In the genomic region with DNA sequence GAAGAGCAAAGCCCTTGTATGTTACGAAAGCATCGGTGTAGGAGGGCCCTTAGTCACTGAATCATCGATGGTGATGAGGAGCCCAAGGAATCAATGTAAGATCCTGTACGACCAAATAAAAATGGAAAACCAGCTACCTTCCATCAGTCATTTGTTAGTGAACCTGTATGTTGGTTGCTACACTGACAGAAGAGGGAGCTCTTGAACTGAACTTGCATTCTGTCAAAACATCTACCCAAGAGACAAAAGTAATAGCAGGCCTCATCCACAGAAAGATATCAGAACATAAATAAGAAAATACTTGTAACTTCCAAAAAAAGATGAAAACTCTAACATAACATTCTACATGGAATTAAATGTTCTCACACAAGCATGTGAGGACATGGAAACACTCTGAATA, we compare ENCODE assay signal across 17 mouse cellular contexts. TPM values are rescaled to one million over a fixed set of nuclear protein-coding genes. Genes with fewer than 3 reads are reported as not detected.
DNase-seq lines count a peak whose midpoint lies in the region; ATAC-seq and TF ChIP-seq lines count a peak whose summit lies in the region.
"Had no signal": no experiment of that assay in that cellular context is flagged by ENCODE, and none has a peak within 500 bp of the region (broad histone marks: within the 10 kb centered on the region; RNA-seq: fewer than 3 reads in every experiment).

No protein-coding gene starts in this region.

- no peak overlapping the region for H3K4me3 ChIP-seq in gastrocnemius, adult 2 months
- H3K4me3 ChIP-seq in liver, adult 2 months (ENCODE audit: insufficient read depth, low read depth, low read length): no peak overlapping the region
- H3K4me3 ChIP-seq: forebrain, embryonic 15.5 days had no signal

- peak; percentile 43 for TF ChIP-seq CTCF in gastrocnemius, adult 2 months (IDR thresholded peaks at IDR 0.05)
- TF ChIP-seq CTCF in liver, adult 2 months (IDR thresholded peaks at IDR 0.05; ENCODE audit: low read depth, low read length): peak; percentile 49

- H3K9ac ChIP-seq in liver, adult 2 months (ENCODE audit: low read depth, low read length): no peak overlapping the region
- H3K9ac ChIP-seq: forebrain, embryonic 15.5 days had no signal

- H3K4me1 ChIP-seq in liver, adult 2 months (ENCODE audit: control insufficient read depth, insufficient read depth, low read length): no peaks in the 10 kb centered on the region
- H3K4me1 ChIP-seq: forebrain, embryonic 15.5 days had no signal

- H3K36me3 ChIP-seq in liver, adult 2 months (ENCODE audit: control insufficient read depth, insufficient read depth, low read length): no peaks in the 10 kb centered on the region
- H3K36me3 ChIP-seq: forebrain, embryonic 15.5 days had no signal

- intact Hi-C loops in gastrocnemius, adult 2 months (cut with DNase I): no loop called here
- intact Hi-C loops in gastrocnemius, postnatal 36 days (cut with DNase I): no loop called here

- no peaks in the 10 kb centered on the region for H3K27me3 ChIP-seq in liver, adult 2 months (ENCODE audit: control insufficient read depth, insufficient read depth, low read length)
- H3K27me3 ChIP-seq: forebrain, embryonic 15.5 days had no signal

- no peaks in the 10 kb centered on the region for H3K79me2 ChIP-seq in liver, adult 2 months (ENCODE audit: control insufficient read depth, insufficient read depth, low read length)

- 75% methylated on average over 4 of the region's 4 CpGs for WGBS in liver, adult 2 months

- TF ChIP-seq POLR2A in liver, adult 2 months (IDR thresholded peaks at IDR 0.05; ENCODE audit: extremely low read depth, insufficient read depth, low read length): no peak

- H3K27ac ChIP-seq in gastrocnemius, adult 2 months: no peak overlapping the region
- no peak overlapping the region for H3K27ac ChIP-seq in liver, adult 2 months (replicated peaks; ENCODE audit: insufficient read depth, low read depth, low read length)
- H3K27ac ChIP-seq: forebrain, embryonic 15.5 days had no signal

- DNase-seq in gastrocnemius, adult 2 months: no peak
- DNase-seq in gastrocnemius, postnatal 36 days: no peak
- DNase-seq in liver, adult 2 months (ENCODE audit: extremely low read depth, low read depth, low spot score): peak; percentile 70
- DNase-seq in liver (no peak), ES-CJ7 (ENCODE audit: low read depth, low spot score) (peak; percentile 40)
- DNase-seq in fibroblast of lung, adult 2 months (ENCODE audit: low read depth): peak; percentile 7
- DNase-seq in testis, postnatal 10 days (ENCODE audit: low spot score): no peak
- DNase-seq: heart, adult 11 months; heart, postnatal 4 days; spleen, adult 18-20 months; thymus, postnatal 25 days had no signal

- no peak for ATAC-seq in megakaryocyte progenitor cell, adult 5-6 weeks (replicated peaks; ENCODE audit: poor library complexity)
- ATAC-seq: activated CD4-positive, CD25-positive, alpha-beta regulatory T cell, adult 4 months; forebrain, embryonic 15.5 days had no signal

RNA-seq across cellular contexts. Expression of a gene that starts 24.4 kb away (rescaled TPM):
- not detected for total RNA-seq in gastrocnemius, adult 2 months (2021)
- not detected for total RNA-seq in gastrocnemius, postnatal 36 days (2021)
- total RNA-seq in liver, adult 2 months (2014; rRNA removed): not detected in 2 replicates
- not detected in 2 replicates for polyA plus RNA-seq in liver, adult 2 months (2012; rRNA removed)
- not detected in 2 replicates for total RNA-seq in megakaryocyte progenitor cell, adult 5-6 weeks (2015)
- total RNA-seq in megakaryocyte progenitor cell, adult 5-6 weeks (2017): not detected in 2 replicates
- total RNA-seq: common myeloid progenitor, adult 5-6 weeks; heart, postnatal 4 days; monocyte, adult 5-6 weeks had no signal
- polyA plus RNA-seq: activated CD4-positive, CD25-positive, alpha-beta regulatory T cell, adult 4 months; forebrain, embryonic 15.5 days; lung, embryonic 16.5 days had no signal

RNA-seq across cellular contexts. Expression of a gene that starts 39.8 kb away (rescaled TPM):
- total RNA-seq in gastrocnemius, adult 2 months (2021): 1 to 10 TPM; 1.3 to 2.5 TPM
- 1 to 10 TPM; 1.2 to 1.6 TPM for total RNA-seq in gastrocnemius, postnatal 36 days (2021)
- 15.0 and 20.7 TPM in 2 replicates for total RNA-seq in liver, adult 2 months (2014; rRNA removed)
- 6.6 and 15.3 TPM in 2 replicates for polyA plus RNA-seq in liver, adult 2 months (2012; rRNA removed)
- not detected in 2 replicates for total RNA-seq in megakaryocyte progenitor cell, adult 5-6 weeks (2015)
- not detected in 2 replicates for total RNA-seq in megakaryocyte progenitor cell, adult 5-6 weeks (2017)
- total RNA-seq: common myeloid progenitor, adult 5-6 weeks had no signal
- polyA plus RNA-seq: activated CD4-positive, CD25-positive, alpha-beta regulatory T cell, adult 4 months had no signal

Comparison
In these comparisons a context has a peak if more than half of its experiments do, and no peak if none do; other contexts are left out.
1. DNase-seq: peak in liver, adult 2 months (single experiment), ES-CJ7 (single experiment) and fibroblast of lung, adult 2 months (single experiment); none in gastrocnemius, adult 2 months (single experiment), gastrocnemius, postnatal 36 days (0 of 2), liver (single experiment) and testis, postnatal 10 days (single experiment).